Mouse (Mus musculus) stomach, postnatal 0 days (tissue): ENCODE measurements around the gene Cyp27b1.

Experiments
- CTCF ChIP-seq: IDR thresholded peaks from 2 replicates; pipeline ENCODE4 v1.5.1; 2016; ENCODE audit warnings: antibody characterized with exemption, low read depth, mild to moderate bottlenecking, moderate library complexity
- EP300 ChIP-seq: optimal IDR thresholded peaks from 2 replicates; pipeline ENCODE3; 2016; ENCODE audit warnings: antibody characterized with exemption

- TF ChIP-seq CTCF (no peak), EP300 (no peak)
Measured at GRCm38 (mm10) chr10:127075651-127076050, 27.6 kb downstream of the Cyp27b1 start.
